Mouse (Mus musculus) neutrophil, adult 5-6 weeks (primary cell): ENCODE results near the gene Casz1. TPM values are rescaled to one million over a fixed set of nuclear protein-coding genes. Genes with fewer than 3 reads are reported as not detected.

Experiments
- ATAC-seq: fragments of 151-379, 151-347 bp; 2 replicates; pipeline ENCODE4 v1.8.0; 2017; ENCODE audit warnings: mild to moderate bottlenecking, moderate TSS enrichment; ENCODE audit not compliant: insufficient number of reproducible peaks, poor library complexity, low FRiP score, severe bottlenecking; ENCODE audit errors: extremely low read depth
- total RNA-seq: library from RNA; stranded (forward); fragments of 200-1000 nt; gene quantifications from 2 replicates; pipeline ENCODE4 v1.2.3, GENCODE M21; 2017

Casz1 gene
- total RNA-seq, 1 experiment from 2014 or later: 14.1 TPM

- no peak for ATAC-seq
Observed at GRCm38 (mm10) chr4:148836391-148836790, 32.2 kb downstream of the Casz1 start.

GRCm38 (mm10) chr4:148837046-148837445 is 32.8 kb downstream of the Casz1 start:
- ATAC-seq: no peak

- no peak for ATAC-seq
Observed at GRCm38 (mm10) chr4:148837644-148838043, 33.4 kb downstream of the Casz1 start.

- ATAC-seq: no peak
Observed at GRCm38 (mm10) chr4:148842302-148842701, 38.1 kb downstream of the Casz1 start.

GRCm38 (mm10) chr4:148844921-148845320 is 40.7 kb downstream of the Casz1 start:
- ATAC-seq: no peak

- ATAC-seq: no peak
Observed at GRCm38 (mm10) chr4:148846203-148846602, 42.0 kb downstream of the Casz1 start.

- ATAC-seq: no peak
Observed at GRCm38 (mm10) chr4:148846724-148847123, 42.5 kb downstream of the Casz1 start.

GRCm38 (mm10) chr4:148847636-148848035 is 43.4 kb downstream of the Casz1 start:
- no peak for ATAC-seq

GRCm38 (mm10) chr4:148849437-148849836 is 45.2 kb downstream of the Casz1 start:
- ATAC-seq: no peak

GRCm38 (mm10) chr4:148853057-148853456 is 48.8 kb downstream of the Casz1 start:
- ATAC-seq: no peak

GRCm38 (mm10) chr4:148854093-148854492 is 49.9 kb downstream of the Casz1 start:
- ATAC-seq: no peak

- no peak for ATAC-seq
Observed at GRCm38 (mm10) chr4:148855527-148855926, 51.3 kb downstream of the Casz1 start.

- no peak for ATAC-seq
Observed at GRCm38 (mm10) chr4:148856216-148856615, 52.0 kb downstream of the Casz1 start.

- ATAC-seq: no peak
Observed at GRCm38 (mm10) chr4:148857398-148858084, 53.3 kb downstream of the Casz1 start.

- ATAC-seq: no peak
Observed at GRCm38 (mm10) chr4:148858194-148858593, 54.0 kb downstream of the Casz1 start.

GRCm38 (mm10) chr4:148859415-148859814 is 55.2 kb downstream of the Casz1 start:
- ATAC-seq: no peak

- ATAC-seq: no peak
Observed at GRCm38 (mm10) chr4:148859906-148860491, 55.8 kb downstream of the Casz1 start.

GRCm38 (mm10) chr4:148860636-148861035 is 56.4 kb downstream of the Casz1 start:
- no peak for ATAC-seq

- no peak for ATAC-seq
Observed at GRCm38 (mm10) chr4:148866812-148867470, 62.7 kb downstream of the Casz1 start.

- no peak for ATAC-seq
Observed at GRCm38 (mm10) chr4:148867721-148868397, 63.6 kb downstream of the Casz1 start.
